Mouse (Mus musculus) small intestine, adult 2 months (tissue): ENCODE data around the gene Tgfbrap1. TPM values are rescaled to one million over a fixed set of nuclear protein-coding genes. Genes with fewer than 3 reads are reported as not detected.
A peak's percentile ranks its signal among the peaks of the same experiment; 100 is the strongest.

ENCODE experiments used
- H3K27ac ChIP-seq: fragments of 200-500 bp; 2 replicates; pipeline ENCODE4 v1.5.1; 2012; ENCODE audit warnings: low read depth, low read length, control low read depth, inconsistent platforms; ENCODE audit not compliant: insufficient read depth
- H3K27me3 ChIP-seq: fragments of 200-500 bp; 2 replicates; pipeline ENCODE4 v1.6.1; 2012; ENCODE audit warnings: mild to moderate bottlenecking, moderate library complexity, low read length, inconsistent platforms; ENCODE audit not compliant: control insufficient read depth, insufficient read depth
- H3K36me3 ChIP-seq: fragments of 200-500 bp; 2 replicates; pipeline ENCODE4 v1.6.1; 2012; ENCODE audit warnings: mild to moderate bottlenecking, low read length, control low read depth, inconsistent platforms; ENCODE audit not compliant: control insufficient read depth, insufficient read depth
- H3K4me1 ChIP-seq: fragments of 200-500 bp; 2 replicates; pipeline ENCODE4 v1.6.1; 2012; ENCODE audit warnings: low read length, inconsistent platforms, mixed read lengths; ENCODE audit not compliant: control insufficient read depth, insufficient read depth, insufficient read length
- H3K4me3 ChIP-seq: fragments of 200-500 bp; 2 replicates; pipeline ENCODE4 v1.5.1; 2012; ENCODE audit warnings: low read depth, mild to moderate bottlenecking, control low read depth, inconsistent platforms, low read length, moderate library complexity
- CTCF ChIP-seq: fragments of 200-500 bp; IDR thresholded peaks from 2 replicates; pipeline ENCODE4 v1.5.1; 2012; ENCODE audit warnings: low read depth, mild to moderate bottlenecking, control low read depth, inconsistent platforms, low read length, moderate library complexity, mixed read lengths; ENCODE audit not compliant: insufficient replicate concordance, insufficient read length; ENCODE audit errors: extremely low read depth
- POLR2A ChIP-seq: fragments of 200-500 bp; IDR thresholded peaks from 2 replicates; pipeline ENCODE4 v1.6.1; 2012; ENCODE audit warnings: low read depth, mild to moderate bottlenecking, control low read depth, inconsistent platforms, low read length, moderate library complexity
- WGBS: fragments of 180-500 bp; shearing (Covaris S2); methylation state at CpG from one replicate; pipeline ENCODE4 v1.1.7; 2018; 5-methylcytosine and 5-hydroxymethylcytosine counted together
- polyA plus RNA-seq: library from polyadenylated mRNA; depleted of rRNA; stranded (reverse); fragments of >200 nt; gene quantifications from 2 replicates; pipeline ENCODE4 v1.2.3, GENCODE M21; 2012; rRNA removed

Gene Tgfbrap1
- polyA plus RNA-seq = 7.6 and 11.1 TPM in 2 replicates

- H3K4me1 ChIP-seq = no peaks in the 10 kb centered on the region
Observed at GRCm38 (mm10) chr1:43098031-43098984, at the start of gene Tgfbrap1, which contains the start of gene AI597479. TSS of gene Tgfbrap1 (minus strand) at chr1:43098637. TSS of gene AI597479 (plus strand) at chr1:43098710.

GRCm38 (mm10) chr1:43147474-43147873 is 49.0 kb upstream of the Tgfbrap1 start:
- peak overlapping the region; percentile 12; the same call in 1 of the 2 replicates for H3K27ac ChIP-seq

More at GRCm38 (mm10) chr1:43098031-43098984, at the start of gene Tgfbrap1, which contains the start of gene AI597479:
- H3K4me3 ChIP-seq = peak within 1 kb of the TSS; percentile 84
- WGBS = under 1% methylated on average over 57 of the region's 57 CpGs
- peak within 1 kb of the TSS; percentile 98 for H3K27ac ChIP-seq
- peaks cover 3% of the 10 kb centered on the region; the same call in 1 of the 2 replicates for H3K36me3 ChIP-seq
- H3K27me3 ChIP-seq = no peaks in the 10 kb centered on the region
- TF ChIP-seq CTCF = no peak
- peak; percentile 60 for TF ChIP-seq POLR2A

GRCm38 (mm10) chr1:43145388-43145787 is 47.0 kb upstream of the Tgfbrap1 start:
- Histone ChIP-seq H3K27me3 (no peaks in the 10 kb centered on the region), H3K4me1 (peaks cover 19% of the 10 kb centered on the region; the same call in 1 of the 2 replicates), H3K4me3 (peak overlapping the region; percentile 11; the same call in 1 of the 2 replicates), H3K27ac (peak overlapping the region; percentile 70), H3K36me3 (peaks cover 15% of the 10 kb centered on the region)
- WGBS = 27% methylated on average over 6 of the region's 6 CpGs
- peak; percentile 62 for TF ChIP-seq POLR2A
- no peak for TF ChIP-seq CTCF

More at GRCm38 (mm10) chr1:43147474-43147873, 49.0 kb upstream of the Tgfbrap1 start:
- H3K36me3 ChIP-seq = peaks cover 15% of the 10 kb centered on the region
- WGBS = 21% methylated on average over 2 of the region's 2 CpGs
- H3K4me3 ChIP-seq = no peak overlapping the region
- H3K27me3 ChIP-seq = no peaks in the 10 kb centered on the region
- TF ChIP-seq CTCF (no peak), POLR2A (no peak)
- H3K4me1 ChIP-seq = peaks cover 28% of the 10 kb centered on the region; the same call in 1 of the 2 replicates

GRCm38 (mm10) chr1:43144338-43144906 is 46.0 kb upstream of the Tgfbrap1 start:
- 88% methylated on average over 8 of the region's 8 CpGs for WGBS
- Histone ChIP-seq H3K27me3 (no peaks in the 10 kb centered on the region), H3K36me3 (peaks cover 16% of the 10 kb centered on the region), H3K4me3 (no peak overlapping the region), H3K4me1 (peaks cover 19% of the 10 kb centered on the region; the same call in 1 of the 2 replicates), H3K27ac (peak overlapping the region; percentile 37; the same call in 1 of the 2 replicates)
- no peak for TF ChIP-seq CTCF
- TF ChIP-seq POLR2A = no peak

GRCm38 (mm10) chr1:43143791-43144190 is 45.4 kb upstream of the Tgfbrap1 start:
- peaks cover 16% of the 10 kb centered on the region for H3K36me3 ChIP-seq
- peaks cover 19% of the 10 kb centered on the region; the same call in 1 of the 2 replicates for H3K4me1 ChIP-seq
- TF ChIP-seq POLR2A (no peak), CTCF (no peak)
- no peaks in the 10 kb centered on the region for H3K27me3 ChIP-seq
- H3K4me3 ChIP-seq = no peak overlapping the region
- peak overlapping the region; percentile 29; the same call in 1 of the 2 replicates for H3K27ac ChIP-seq
- 82% methylated on average over 4 of the region's 4 CpGs for WGBS

DNA sequence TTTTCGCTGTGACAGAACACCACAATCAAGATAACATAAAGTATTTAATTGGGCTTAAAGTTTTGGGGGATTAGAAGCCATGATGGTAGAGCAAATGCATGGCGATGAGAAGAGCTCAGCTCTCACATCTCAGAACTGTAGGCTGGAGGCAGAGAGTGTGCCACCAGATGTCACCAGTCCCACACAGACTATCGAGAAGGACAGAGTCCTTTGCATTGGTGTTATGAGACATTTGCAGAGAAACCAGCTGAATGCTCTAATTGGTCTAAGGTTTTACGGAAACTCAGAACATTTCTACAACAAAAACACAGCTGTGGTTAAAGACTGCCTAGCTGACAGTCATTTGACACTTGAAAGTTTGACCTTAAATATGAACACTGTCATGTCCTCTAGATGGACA is 44.8 kb upstream of the Tgfbrap1 start:
- Histone ChIP-seq H3K4me3 (no peak overlapping the region), H3K27ac (peak overlapping the region; percentile 29; the same call in 1 of the 2 replicates), H3K27me3 (no peaks in the 10 kb centered on the region), H3K4me1 (peaks cover 18% of the 10 kb centered on the region; the same call in 1 of the 2 replicates), H3K36me3 (peaks cover 19% of the 10 kb centered on the region)
- 68% methylated on average over 4 of the region's 4 CpGs for WGBS
- TF ChIP-seq POLR2A = no peak
- peak; percentile 50; the same call in 1 of the 2 replicates for TF ChIP-seq CTCF

DNA sequence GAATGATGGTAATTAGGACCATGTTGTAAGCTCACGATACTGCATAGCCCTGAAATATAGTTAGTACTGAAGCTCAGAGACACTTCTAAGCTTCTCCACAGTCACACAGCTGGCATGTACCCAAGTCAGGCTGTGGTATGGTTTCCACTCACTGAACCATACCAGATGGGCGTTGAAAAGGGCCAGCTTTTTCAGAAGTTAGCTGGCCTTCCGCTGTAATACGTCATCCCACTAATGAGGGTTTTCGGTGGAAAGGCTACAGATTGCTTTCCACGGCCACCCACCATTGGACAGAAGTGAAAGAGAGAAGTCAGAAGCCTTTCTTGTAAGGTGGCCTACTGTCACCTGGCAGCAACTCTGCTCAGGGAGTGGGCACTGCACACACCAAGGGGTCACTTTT is 44.4 kb upstream of the Tgfbrap1 start:
- H3K36me3 ChIP-seq = peaks cover 19% of the 10 kb centered on the region
- no peaks in the 10 kb centered on the region for H3K27me3 ChIP-seq
- TF ChIP-seq POLR2A (no peak), CTCF (no peak)
- no peak overlapping the region for H3K4me3 ChIP-seq
- H3K4me1 ChIP-seq = peaks cover 17% of the 10 kb centered on the region; the same call in 1 of the 2 replicates
- H3K27ac ChIP-seq = no peak overlapping the region
- WGBS = 79% methylated on average over 6 of the region's 6 CpGs
